Mouse (Mus musculus) hindbrain, postnatal 0 days (tissue): ENCODE results near the gene Gm20388. TPM values are rescaled to one million over a fixed set of nuclear protein-coding genes. Genes with fewer than 3 reads are reported as not detected.

Source experiments
- ATAC-seq: fragments of 200-750 bp; cut with Nextera tagmentation; 2 replicates; pipeline ENCODE4 v1.8.0; 2017; ENCODE audit warnings: mild to moderate bottlenecking, moderate TSS enrichment, moderate library complexity
- DNase-seq: peaks from one replicate; pipeline ENCODE4 v3.0.0-alpha.2; 2015; ENCODE audit warnings: low spot score
- H3K27ac ChIP-seq: fragments of 300-500 bp; sonication (generic); 2 replicates; pipeline ENCODE4 v1.5.1; 2014; ENCODE audit warnings: mild to moderate bottlenecking
- H3K27me3 ChIP-seq: fragments of 300-500 bp; sonication (generic); 2 replicates; pipeline ENCODE4 v1.6.1; 2014; ENCODE audit warnings: low read length, mixed read lengths; ENCODE audit not compliant: insufficient read depth
- H3K36me3 ChIP-seq: fragments of 300-500 bp; sonication (generic); 2 replicates; pipeline ENCODE4 v1.6.1; 2014; ENCODE audit warnings: low read length, mixed read lengths; ENCODE audit not compliant: insufficient read depth
- H3K4me1 ChIP-seq: fragments of 300-500 bp; sonication (generic); 2 replicates; pipeline ENCODE4 v1.6.1; 2014; ENCODE audit warnings: antibody characterized with exemption, low read length, mixed read lengths; ENCODE audit not compliant: insufficient read depth
- H3K4me2 ChIP-seq: fragments of 300-500 bp; sonication (generic); 2 replicates; pipeline ENCODE4 v1.6.1; 2014; ENCODE audit warnings: low read depth, mild to moderate bottlenecking, low read length, moderate library complexity, mixed read lengths
- H3K4me3 ChIP-seq: fragments of 300-500 bp; sonication (generic); 2 replicates; pipeline ENCODE4 v1.5.1; 2014; ENCODE audit warnings: low read length
- H3K9ac ChIP-seq: fragments of 300-500 bp; sonication (generic); replicated peaks from 2 replicates; pipeline ENCODE4 v1.6.1; 2014; ENCODE audit warnings: mild to moderate bottlenecking, low read length, moderate library complexity, mixed read lengths
- H3K9me3 ChIP-seq: fragments of 300-500 bp; sonication (generic); 2 replicates; pipeline ENCODE4 v1.6.1; 2016; ENCODE audit warnings: low read length, mixed read lengths
- CTCF ChIP-seq: IDR thresholded peaks from 2 replicates; pipeline ENCODE4 v1.5.1; 2016; ENCODE audit warnings: antibody characterized with exemption, control low read depth, low read depth
- WGBS: fragments of 180-500 bp; shearing (Covaris S2); extraction: QIAGEN DNeasy Blood & Tissue Kit; methylation state at CpG from one replicate; pipeline ENCODE4 v1.1.7; 2014; 5-methylcytosine and 5-hydroxymethylcytosine counted together
- polyA plus RNA-seq: library from polyadenylated mRNA; unstranded; fragments of >200 nt; fragmentation: Nextera tagmentation; extraction: Ambion mirVana; gene quantifications from 2 replicates; pipeline ENCODE4 v1.2.1, GENCODE M21; 2015
- total RNA-seq: library from RNA; depleted of rRNA; stranded (reverse); fragments of >200 nt; gene quantifications from 2 replicates; pipeline ENCODE4 v1.2.3, GENCODE M21; 2014

Gene Gm20388
- total and polyA plus RNA-seq, 2 experiments from 2014 or later = 71.3 TPM; not detected in 1

- TF ChIP-seq CTCF = no peak
- Histone ChIP-seq H3K4me3 (no peak overlapping the region), H3K9ac (no peak overlapping the region), H3K27me3 (no peaks in the 10 kb centered on the region), H3K9me3 (no peaks in the 10 kb centered on the region), H3K27ac (no peak overlapping the region), H3K4me1 (no peaks in the 10 kb centered on the region), H3K4me2 (no peak overlapping the region), H3K36me3 (no peaks in the 10 kb centered on the region)
- ATAC-seq (no peak), DNase-seq (no peak)
- 76% methylated on average over 7 of the region's 7 CpGs for WGBS
Observed at GRCm38 (mm10) chr8:123989128-123989527, 4078.5 kb downstream of the Gm20388 start.

GRCm38 (mm10) chr8:123990277-123991049, 4079.8 kb downstream of the Gm20388 start:
- H3K4me1 ChIP-seq = no peaks in the 10 kb centered on the region
- DNase-seq (no peak), ATAC-seq (no peak)
- H3K4me2 ChIP-seq = no peak overlapping the region
- H3K36me3 ChIP-seq = no peaks in the 10 kb centered on the region
- H3K4me3 ChIP-seq = no peak overlapping the region
- TF ChIP-seq CTCF = no peak
- WGBS = 91% methylated on average over 13 of the region's 13 CpGs
- H3K9ac ChIP-seq = no peak overlapping the region
- H3K27ac ChIP-seq = no peak overlapping the region
- H3K9me3 ChIP-seq = no peaks in the 10 kb centered on the region
- no peaks in the 10 kb centered on the region for H3K27me3 ChIP-seq

- peak; percentile 49 for TF ChIP-seq CTCF
- H3K27ac ChIP-seq = no peak overlapping the region
- no peaks in the 10 kb centered on the region for H3K27me3 ChIP-seq
- H3K4me3 ChIP-seq = no peak overlapping the region
- DNase-seq (no peak), ATAC-seq (no peak)
- no peak overlapping the region for H3K9ac ChIP-seq
- 81% methylated on average over 8 of the region's 8 CpGs for WGBS
- H3K4me2 ChIP-seq = no peak overlapping the region
- H3K9me3 ChIP-seq = no peaks in the 10 kb centered on the region
- H3K4me1 ChIP-seq = no peaks in the 10 kb centered on the region
- peaks cover 13% of the 10 kb centered on the region for H3K36me3 ChIP-seq
Observed at GRCm38 (mm10) chr8:123992587-123992986, 4081.9 kb downstream of the Gm20388 start.

GRCm38 (mm10) chr8:123993597-123993996, 4083.0 kb downstream of the Gm20388 start:
- Histone ChIP-seq H3K9me3 (no peaks in the 10 kb centered on the region), H3K4me3 (no peak overlapping the region), H3K4me1 (no peaks in the 10 kb centered on the region), H3K4me2 (no peak overlapping the region), H3K27me3 (no peaks in the 10 kb centered on the region), H3K9ac (no peak overlapping the region), H3K27ac (no peak overlapping the region), H3K36me3 (peaks cover 13% of the 10 kb centered on the region)
- DNase-seq = no peak
- no peak for TF ChIP-seq CTCF
- WGBS = 93% methylated on average over 5 of the region's 5 CpGs
- ATAC-seq = no peak

- Histone ChIP-seq H3K9me3 (no peaks in the 10 kb centered on the region), H3K27me3 (no peaks in the 10 kb centered on the region), H3K27ac (no peak overlapping the region), H3K4me3 (no peak overlapping the region), H3K4me2 (no peak overlapping the region), H3K4me1 (no peaks in the 10 kb centered on the region), H3K36me3 (peaks cover 15% of the 10 kb centered on the region), H3K9ac (no peak overlapping the region)
- no peak for DNase-seq
- no peak for ATAC-seq
- WGBS = 94% methylated on average over 3 of the region's 3 CpGs
- TF ChIP-seq CTCF = no peak
Observed at GRCm38 (mm10) chr8:123993997-123994396, 4083.4 kb downstream of the Gm20388 start.

GRCm38 (mm10) chr8:123999568-123999967, 4088.9 kb downstream of the Gm20388 start:
- Histone ChIP-seq H3K27me3 (no peaks in the 10 kb centered on the region), H3K36me3 (peaks cover 36% of the 10 kb centered on the region), H3K9me3 (no peaks in the 10 kb centered on the region), H3K27ac (no peak overlapping the region), H3K4me2 (no peak overlapping the region), H3K9ac (no peak overlapping the region), H3K4me1 (no peaks in the 10 kb centered on the region), H3K4me3 (no peak overlapping the region)
- ATAC-seq = no peak
- TF ChIP-seq CTCF = no peak
- 69% methylated on average over 2 of the region's 2 CpGs for WGBS
- DNase-seq = no peak

GRCm38 (mm10) chr8:124002546-124003108, 4092.0 kb downstream of the Gm20388 start:
- no peak for DNase-seq
- TF ChIP-seq CTCF = no peak
- Histone ChIP-seq H3K36me3 (peaks cover 48% of the 10 kb centered on the region), H3K4me1 (no peaks in the 10 kb centered on the region), H3K9me3 (no peaks in the 10 kb centered on the region), H3K27me3 (no peaks in the 10 kb centered on the region), H3K27ac (no peak overlapping the region), H3K4me3 (no peak overlapping the region), H3K9ac (no peak overlapping the region), H3K4me2 (no peak overlapping the region)
- ATAC-seq = no peak
- 93% methylated on average over 10 of the region's 10 CpGs for WGBS
